Mouse (Mus musculus): ENCODE results near the gene Fam149a. TPM values are rescaled to one million over a fixed set of nuclear protein-coding genes. Genes with fewer than 3 reads are reported as not detected.
A peak's percentile ranks its signal among the peaks of the same experiment; 100 is the strongest.

Gene Fam149a
- total and polyA plus RNA-seq, 2 experiments from 2014 or later = 2.6 to 7.3 TPM

- ATAC-seq (ENCODE audit: insufficient read depth, low read depth) (no peak), DNase-seq (ENCODE audit: low spot score) (no peak)
- 84% methylated on average over 6 of the region's 6 CpGs for WGBS
- no peak for TF ChIP-seq CTCF (IDR thresholded peaks at IDR 0.05; ENCODE audit: low read depth)
- TF ChIP-seq EP300 (IDR thresholded peaks at IDR 0.05; ENCODE audit: low read depth) = no peak
- Histone ChIP-seq H3K27ac (ENCODE audit: low read depth) (no peak overlapping the region), H3K27me3 (ENCODE audit: control insufficient read depth, insufficient read depth, low read length) (no peaks in the 10 kb centered on the region), H3K4me2 (ENCODE audit: low read depth, low read length) (no peak overlapping the region), H3K36me3 (replicated peaks; ENCODE audit: control insufficient read depth, insufficient read depth, low read length) (0 out of 2 replicates have a peak, but pooled peaks cover 4% of the 10 kb centered on the region), H3K4me3 (ENCODE audit: low read depth, low read length) (no peak overlapping the region), H3K9ac (replicated peaks; ENCODE audit: low read depth, low read length) (no peak overlapping the region), H3K9me3 (replicated peaks; ENCODE audit: control insufficient read depth, low read length) (no peaks in the 10 kb centered on the region), H3K4me1 (ENCODE audit: control insufficient read depth, insufficient read depth) (0 out of 2 replicates have a peak, but pooled peaks cover 7% of the 10 kb centered on the region)
Observed at GRCm38 (mm10) chr8:45355809-45356208, 26.3 kb downstream of the Fam149a start.

- Histone ChIP-seq H3K4me1 (ENCODE audit: control insufficient read depth, insufficient read depth) (no peaks in the 10 kb centered on the region), H3K9me3 (replicated peaks; ENCODE audit: control insufficient read depth, low read length) (no peaks in the 10 kb centered on the region), H3K36me3 (replicated peaks; ENCODE audit: control insufficient read depth, insufficient read depth, low read length) (0 out of 2 replicates have a peak, but pooled peaks cover 3% of the 10 kb centered on the region), H3K9ac (replicated peaks; ENCODE audit: low read depth, low read length) (no peak overlapping the region), H3K4me2 (ENCODE audit: low read depth, low read length) (no peak overlapping the region), H3K4me3 (ENCODE audit: low read depth, low read length) (no peak overlapping the region), H3K27ac (ENCODE audit: low read depth) (no peak overlapping the region), H3K27me3 (ENCODE audit: control insufficient read depth, insufficient read depth, low read length) (no peaks in the 10 kb centered on the region)
- WGBS = 9% methylated on average over 6 of the region's 6 CpGs
- DNase-seq (ENCODE audit: low spot score) (peak; percentile 68), ATAC-seq (ENCODE audit: insufficient read depth, low read depth) (peak; percentile 75)
- TF ChIP-seq EP300 (IDR thresholded peaks at IDR 0.05; ENCODE audit: low read depth) (no peak), CTCF (IDR thresholded peaks at IDR 0.05; ENCODE audit: low read depth) (peak; percentile 99)
Observed at GRCm38 (mm10) chr8:45345031-45345430, 37.1 kb downstream of the Fam149a start.

DNA sequence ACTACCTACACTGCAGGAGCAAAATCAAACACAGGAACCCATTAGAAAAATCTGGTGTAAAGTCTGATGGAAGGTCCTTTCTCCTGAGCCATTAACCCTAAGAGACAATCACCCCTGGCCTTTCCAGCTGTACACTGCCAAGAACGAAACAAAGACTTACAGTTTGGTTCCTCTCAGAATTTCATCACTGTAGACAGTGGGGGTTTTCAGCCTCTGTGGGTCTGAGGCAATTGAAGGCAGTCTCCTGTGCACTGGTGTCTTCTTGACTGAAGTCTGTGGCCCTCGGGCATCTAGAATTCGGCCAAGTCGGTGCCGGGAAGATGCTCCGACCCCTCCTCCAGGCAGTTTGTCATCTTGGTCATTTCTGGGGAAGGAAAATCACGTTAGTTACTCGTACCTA lies 37.8 kb downstream of the Fam149a start:
- 86% methylated on average over 8 of the region's 8 CpGs for WGBS
- Histone ChIP-seq H3K9ac (replicated peaks; ENCODE audit: low read depth, low read length) (no peak overlapping the region), H3K4me2 (ENCODE audit: low read depth, low read length) (no peak overlapping the region), H3K27me3 (ENCODE audit: control insufficient read depth, insufficient read depth, low read length) (no peaks in the 10 kb centered on the region), H3K4me3 (ENCODE audit: low read depth, low read length) (no peak overlapping the region), H3K36me3 (replicated peaks; ENCODE audit: control insufficient read depth, insufficient read depth, low read length) (0 out of 2 replicates have a peak, but pooled peaks cover 3% of the 10 kb centered on the region), H3K9me3 (replicated peaks; ENCODE audit: control insufficient read depth, low read length) (no peaks in the 10 kb centered on the region), H3K27ac (ENCODE audit: low read depth) (no peak overlapping the region), H3K4me1 (ENCODE audit: control insufficient read depth, insufficient read depth) (no peaks in the 10 kb centered on the region)
- no peak for DNase-seq (ENCODE audit: low spot score)
- ATAC-seq (ENCODE audit: insufficient read depth, low read depth) = no peak
- TF ChIP-seq CTCF (IDR thresholded peaks at IDR 0.05; ENCODE audit: low read depth) (no peak), EP300 (IDR thresholded peaks at IDR 0.05; ENCODE audit: low read depth) (no peak)

DNA sequence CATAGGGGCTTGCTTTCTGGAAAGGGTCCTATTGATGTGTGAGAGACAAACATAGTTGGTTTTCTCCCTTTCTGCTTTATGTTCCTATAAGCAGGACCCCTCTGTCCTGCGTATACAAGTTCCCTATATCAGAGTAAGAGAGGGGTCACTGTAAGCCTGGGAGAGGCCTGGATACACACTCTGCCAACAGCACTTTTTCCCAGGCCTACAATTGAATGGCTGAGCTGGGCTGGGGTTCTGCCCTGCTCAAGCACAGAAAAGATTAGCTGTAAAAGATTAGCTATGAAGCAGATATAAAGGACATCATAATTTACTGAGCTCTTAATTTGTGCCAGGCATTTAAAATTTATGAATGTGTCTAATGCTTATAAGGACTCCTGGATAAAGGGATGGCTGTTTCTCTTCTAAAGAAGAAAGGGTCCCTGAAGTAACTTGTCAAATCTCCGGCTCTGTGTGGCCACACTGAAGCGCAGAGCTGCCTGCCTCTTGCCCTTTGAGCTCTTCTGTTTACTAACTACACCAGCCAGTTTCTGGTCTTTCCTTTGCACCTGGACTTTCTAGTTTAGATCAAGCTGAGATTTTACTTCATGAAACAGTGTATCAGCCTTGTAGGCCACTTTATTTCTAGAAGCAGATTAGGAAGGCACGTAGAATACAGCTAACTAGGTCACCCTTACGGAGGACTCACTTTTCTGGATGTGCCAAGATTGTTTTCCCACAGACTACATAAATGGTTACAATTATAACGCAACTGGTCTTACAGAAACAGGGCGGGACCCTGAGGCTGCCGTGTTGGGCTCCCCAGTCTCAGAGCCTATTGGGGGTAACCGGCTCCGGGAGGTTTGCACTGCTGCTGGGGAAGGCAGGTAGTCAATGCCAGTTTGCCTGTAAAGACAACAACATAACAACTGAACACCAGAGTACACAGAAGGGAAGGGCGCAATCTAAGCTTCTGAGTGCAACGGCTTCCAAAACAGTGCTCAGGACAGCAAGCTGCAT lies 40.2 kb downstream of the Fam149a start:
- no peaks in the 10 kb centered on the region for H3K9me3 ChIP-seq (replicated peaks; ENCODE audit: control insufficient read depth, low read length)
- H3K36me3 ChIP-seq (replicated peaks; ENCODE audit: control insufficient read depth, insufficient read depth, low read length) = 0 out of 2 replicates have a peak, but pooled peaks cover 3% of the 10 kb centered on the region
- DNase-seq (ENCODE audit: low spot score) (no peak), ATAC-seq (ENCODE audit: insufficient read depth, low read depth) (no peak)
- WGBS = 86% methylated on average over 12 of the region's 12 CpGs
- H3K9ac ChIP-seq (replicated peaks; ENCODE audit: low read depth, low read length) = no peak overlapping the region
- no peak overlapping the region for H3K4me2 ChIP-seq (ENCODE audit: low read depth, low read length)
- H3K27me3 ChIP-seq (ENCODE audit: control insufficient read depth, insufficient read depth, low read length) = no peaks in the 10 kb centered on the region
- no peaks in the 10 kb centered on the region for H3K4me1 ChIP-seq (ENCODE audit: control insufficient read depth, insufficient read depth)
- no peak overlapping the region for H3K4me3 ChIP-seq (ENCODE audit: low read depth, low read length)
- TF ChIP-seq CTCF (IDR thresholded peaks at IDR 0.05; ENCODE audit: low read depth) = no peak
- TF ChIP-seq EP300 (IDR thresholded peaks at IDR 0.05; ENCODE audit: low read depth) = no peak
- H3K27ac ChIP-seq (ENCODE audit: low read depth) = no peak overlapping the region

DNA sequence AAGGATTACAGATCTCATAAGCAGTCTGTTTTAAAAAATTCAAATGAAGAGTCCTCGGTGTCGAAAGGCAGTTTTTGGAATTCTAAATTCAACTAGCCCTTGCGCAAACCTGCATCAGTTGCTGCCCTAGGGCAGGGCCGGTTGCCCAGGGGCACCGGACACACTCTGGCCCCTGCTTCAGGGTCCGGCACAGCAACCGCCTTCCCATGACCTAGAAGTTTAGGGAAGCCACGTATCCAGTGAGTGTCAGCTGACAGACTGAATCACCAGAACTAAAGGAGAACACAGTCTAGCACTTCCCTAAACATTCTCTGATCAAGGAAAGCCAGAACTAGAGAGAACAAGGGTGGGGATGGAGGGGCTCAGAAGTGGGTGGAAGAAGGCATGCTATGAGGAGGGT lies 48.6 kb downstream of the Fam149a start:
- H3K27me3 ChIP-seq (ENCODE audit: control insufficient read depth, insufficient read depth, low read length) = no peaks in the 10 kb centered on the region
- no peak for DNase-seq (ENCODE audit: low spot score)
- WGBS = 4% methylated on average over 8 of the region's 8 CpGs
- peak overlapping the region; percentile 49; the same call in 1 of the 2 replicates for H3K9ac ChIP-seq (replicated peaks; ENCODE audit: low read depth, low read length)
- no peaks in the 10 kb centered on the region for H3K9me3 ChIP-seq (replicated peaks; ENCODE audit: control insufficient read depth, low read length)
- TF ChIP-seq EP300 (IDR thresholded peaks at IDR 0.05; ENCODE audit: low read depth) (no peak), CTCF (IDR thresholded peaks at IDR 0.05; ENCODE audit: low read depth) (no peak)
- ATAC-seq (ENCODE audit: insufficient read depth, low read depth) = peak; percentile 27; the same call in 1 of the 2 replicates
- no peaks in the 10 kb centered on the region for H3K4me1 ChIP-seq (ENCODE audit: control insufficient read depth, insufficient read depth)
- peak overlapping the region; percentile 9; the same call in 1 of the 2 replicates for H3K27ac ChIP-seq (ENCODE audit: low read depth)
- H3K4me2 ChIP-seq (ENCODE audit: low read depth, low read length) = peak overlapping the region; percentile 85
- H3K36me3 ChIP-seq (replicated peaks; ENCODE audit: control insufficient read depth, insufficient read depth, low read length) = no peaks in the 10 kb centered on the region
- H3K4me3 ChIP-seq (ENCODE audit: low read depth, low read length) = peak overlapping the region; percentile 56
